Mouse (Mus musculus) kidney, postnatal 14 days (tissue): Measurements from ENCODE around the gene Taf12.

ENCODE experiments used
- DNase-seq: peaks from one replicate; pipeline ENCODE4 v3.0.0; 2022; ENCODE audit warnings: mixed read lengths

Gene Taf12

DNA sequence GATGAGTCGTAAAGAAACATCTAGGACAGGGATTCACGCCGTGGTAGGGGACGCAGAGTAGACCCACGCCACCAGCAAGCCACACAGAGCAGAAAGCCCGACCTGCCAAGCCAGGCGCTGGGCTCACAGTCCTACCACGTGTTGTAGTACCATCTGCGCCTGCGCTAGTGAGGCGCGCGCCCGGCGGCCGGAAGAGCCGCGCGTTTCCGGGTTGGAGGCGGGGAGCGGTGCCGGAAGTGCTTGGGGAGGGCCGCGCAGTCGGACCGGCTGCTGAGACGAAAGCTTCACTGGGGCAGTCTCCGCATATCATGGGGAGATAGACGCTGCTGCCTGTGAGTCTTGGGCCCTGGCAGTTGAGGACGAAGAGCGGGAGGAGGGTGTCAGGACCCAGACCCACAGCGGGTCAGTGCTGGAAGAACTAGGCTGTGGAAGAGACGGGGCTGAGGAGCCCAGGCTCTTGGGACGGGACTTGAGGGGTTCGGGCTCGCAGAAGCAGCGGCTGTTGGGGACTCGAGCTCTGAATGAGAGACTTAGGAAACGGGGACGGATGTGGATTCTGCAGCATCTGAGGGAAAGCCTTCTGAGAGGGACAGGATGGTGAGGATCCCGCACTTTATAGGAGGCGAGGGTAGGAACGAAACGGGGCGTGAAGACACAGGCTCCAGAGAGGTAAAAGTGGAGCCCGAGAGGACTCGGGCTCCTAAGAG is at the start of gene Taf12:
Taf12 (plus strand) TSS at position 220 of the 707 bp plus-strand sequence.
- peak; percentile 96 for DNase-seq

DNA sequence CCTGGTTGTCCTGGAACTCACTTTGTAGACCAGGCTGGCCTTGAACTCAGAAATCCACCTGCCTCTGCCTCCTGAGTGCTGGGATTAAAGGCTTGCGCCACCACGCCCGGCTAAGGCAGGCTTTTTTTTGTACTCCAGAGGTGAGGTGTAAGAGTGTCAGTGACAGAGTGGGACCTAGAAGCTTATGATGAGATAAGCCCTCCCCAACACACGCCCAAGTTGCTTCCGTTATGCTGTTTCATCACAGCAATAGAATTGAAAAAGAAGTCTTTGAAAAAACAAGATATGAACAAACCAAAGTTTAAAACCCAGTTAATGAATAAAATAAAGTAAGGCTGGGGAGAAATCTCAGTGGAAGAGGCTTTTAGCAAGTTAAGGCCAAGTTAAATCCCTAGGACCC is 43.8 kb upstream of the Taf12 start:
- DNase-seq: no peak

DNA sequence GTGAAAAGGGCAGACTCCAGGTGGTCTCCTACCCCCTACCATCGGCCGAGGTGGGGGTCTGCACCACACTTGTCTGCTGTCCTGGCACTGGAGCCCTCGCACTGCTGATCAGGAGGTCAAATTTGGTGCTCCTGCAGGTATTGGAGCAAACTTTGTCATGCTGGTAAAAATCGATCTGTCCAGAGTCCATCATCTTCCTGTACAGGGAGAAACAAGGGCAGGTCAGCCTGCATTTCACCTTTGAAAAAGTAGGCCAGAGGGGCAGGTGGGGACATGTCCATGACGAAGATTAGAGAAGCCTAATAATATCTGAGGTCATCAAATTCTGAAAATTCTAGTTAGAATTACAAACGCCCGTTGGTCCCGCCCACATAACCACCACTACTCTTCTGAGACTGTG is 39.5 kb upstream of the Taf12 start:
- DNase-seq: no peak

DNA sequence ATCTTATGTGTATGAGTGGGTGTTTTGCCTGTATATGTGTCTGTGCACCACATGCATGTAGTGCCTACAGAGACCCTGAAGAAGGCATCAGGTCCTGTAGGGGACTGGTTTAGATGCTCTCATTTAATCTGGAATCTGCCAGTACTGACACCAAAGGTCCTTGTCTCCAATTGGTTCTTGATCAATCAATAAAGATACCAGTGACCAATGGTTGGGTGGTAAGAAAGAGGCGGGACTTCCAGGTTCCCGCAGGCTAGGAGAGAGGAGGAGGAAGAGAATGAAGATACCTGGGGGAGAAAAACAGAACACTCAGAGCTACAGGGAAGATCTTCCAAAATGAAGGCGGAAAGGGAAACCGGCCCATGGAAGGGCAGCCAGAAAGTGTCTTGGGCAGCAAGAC is 35.8 kb upstream of the Taf12 start:
- no peak for DNase-seq

GRCm38 (mm10) chr4:132240367-132240766 is 33.8 kb upstream of the Taf12 start:
- DNase-seq: no peak

DNA sequence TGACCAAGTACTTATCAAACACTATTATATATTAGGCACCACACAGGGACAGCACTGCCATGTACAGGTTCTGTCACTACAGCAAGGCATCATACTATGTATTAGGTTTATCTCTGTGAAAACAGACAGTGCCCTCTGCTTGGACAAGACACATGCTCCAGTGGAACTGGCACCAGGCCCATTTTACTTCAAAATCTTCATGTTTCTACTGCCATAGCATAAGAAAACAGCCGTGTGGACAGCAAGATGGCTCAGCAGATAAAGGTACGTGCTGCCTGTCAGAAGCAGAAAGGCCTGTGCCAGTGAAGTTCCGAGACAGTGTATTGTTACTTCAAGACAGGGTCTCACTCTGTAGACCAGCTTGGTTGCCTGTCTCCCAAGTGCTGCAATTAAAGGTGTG is 33.0 kb upstream of the Taf12 start:
- no peak for DNase-seq

DNA sequence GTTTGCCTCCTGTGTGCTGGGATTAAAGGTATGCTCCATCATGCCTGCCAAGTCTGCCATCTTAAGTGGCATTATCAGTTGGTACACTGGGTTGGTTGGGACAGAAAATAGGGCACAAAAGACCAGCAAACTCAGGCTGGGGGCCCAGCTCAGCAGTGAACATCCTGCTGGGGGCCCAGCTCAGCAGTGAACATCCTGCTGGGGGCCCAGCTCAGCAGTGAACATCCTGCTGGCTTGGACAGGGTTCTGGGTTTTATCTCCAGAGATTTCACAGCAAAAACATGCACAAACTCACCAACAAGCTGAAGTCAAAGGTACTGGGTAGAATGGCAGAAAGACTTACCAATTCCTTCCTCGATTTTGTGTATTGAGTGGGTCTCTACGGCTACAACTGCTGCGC is 28.5 kb upstream of the Taf12 start:
- no peak for DNase-seq

- peak; percentile 34 for DNase-seq
Measured at GRCm38 (mm10) chr4:132247451-132247997, 26.7 kb upstream of the Taf12 start.

DNA sequence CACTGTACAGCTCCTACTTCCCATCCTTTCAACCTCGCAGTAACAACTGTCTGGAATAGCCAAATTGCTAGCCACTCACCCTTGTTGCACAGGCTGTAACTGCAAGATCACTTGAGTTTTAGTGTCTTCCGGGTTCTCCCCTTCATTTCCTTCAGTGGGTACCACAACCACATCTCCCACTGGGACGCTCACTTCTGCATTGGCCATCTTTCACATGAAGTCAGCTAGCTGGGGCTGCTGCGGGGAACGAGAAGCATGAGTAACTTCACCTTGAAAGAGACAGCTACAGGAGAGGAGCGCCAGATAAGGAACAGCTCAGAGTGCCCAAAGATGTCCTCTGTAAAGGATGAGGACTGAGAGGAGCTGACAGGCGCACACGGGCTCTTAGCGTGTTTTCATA is 22.6 kb upstream of the Taf12 start:
- no peak for DNase-seq

DNA sequence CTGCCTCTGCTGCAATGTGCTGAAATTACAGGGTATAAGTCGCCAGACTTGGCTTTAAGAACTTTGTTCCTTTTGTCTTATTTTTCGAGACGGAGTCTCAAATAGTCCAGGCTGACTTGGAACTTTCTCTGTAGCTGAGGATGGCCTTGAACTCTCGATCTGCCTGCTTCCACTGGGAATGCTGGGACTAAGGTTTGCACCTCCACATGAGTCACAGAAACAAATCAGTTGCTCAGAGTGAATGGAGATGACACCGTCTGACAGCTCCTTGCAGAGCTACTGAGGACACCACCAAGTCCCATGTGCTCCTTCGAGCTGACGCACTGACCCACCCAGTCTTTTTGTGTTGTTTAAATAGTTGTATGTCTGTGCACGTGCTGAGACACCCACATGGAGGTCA is 21.0 kb upstream of the Taf12 start:
- no peak for DNase-seq

DNA sequence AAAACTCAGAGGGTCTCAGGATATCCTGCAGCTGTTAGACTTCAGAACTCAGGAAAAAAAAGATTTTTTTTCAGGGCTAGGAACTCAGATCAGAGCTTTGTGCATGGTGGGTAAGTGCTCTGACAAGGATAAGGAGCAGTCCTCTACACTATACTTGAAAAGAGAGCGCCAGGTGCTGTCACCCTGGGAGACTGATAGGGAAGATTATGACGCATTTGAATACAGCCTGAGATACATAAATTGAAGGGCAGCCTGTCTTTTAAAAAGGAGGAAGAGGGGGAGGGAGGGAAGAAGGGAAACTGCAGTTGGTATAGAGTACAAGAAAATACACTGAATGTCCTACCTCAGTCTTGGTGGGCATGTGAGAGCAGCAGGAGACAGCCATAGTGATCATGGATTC is 20.6 kb upstream of the Taf12 start:
- DNase-seq: no peak

DNA sequence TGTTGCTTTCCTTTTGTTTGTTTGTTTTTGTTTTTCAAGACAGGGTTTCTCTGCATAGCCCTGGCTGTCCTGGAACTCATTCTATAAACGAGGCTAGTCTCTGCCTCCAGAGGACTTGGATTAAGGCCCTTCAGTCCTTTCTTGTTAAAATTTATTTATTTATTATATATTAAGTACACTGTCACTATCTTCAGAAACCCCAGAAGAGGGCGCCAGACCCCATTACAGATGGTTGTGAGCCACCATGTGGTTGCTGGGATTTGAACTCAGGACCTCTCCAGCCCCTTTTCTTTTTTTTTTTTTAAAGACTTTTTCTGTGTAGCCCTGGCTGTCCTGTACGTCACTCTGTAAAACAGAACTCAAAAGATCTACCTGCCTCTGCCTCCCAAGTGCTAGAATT is 19.2 kb upstream of the Taf12 start:
- no peak for DNase-seq

GRCm38 (mm10) chr4:132256384-132256783 is 17.8 kb upstream of the Taf12 start:
- no peak for DNase-seq

GRCm38 (mm10) chr4:132259248-132259647 is 14.9 kb upstream of the Taf12 start:
- no peak for DNase-seq

DNA sequence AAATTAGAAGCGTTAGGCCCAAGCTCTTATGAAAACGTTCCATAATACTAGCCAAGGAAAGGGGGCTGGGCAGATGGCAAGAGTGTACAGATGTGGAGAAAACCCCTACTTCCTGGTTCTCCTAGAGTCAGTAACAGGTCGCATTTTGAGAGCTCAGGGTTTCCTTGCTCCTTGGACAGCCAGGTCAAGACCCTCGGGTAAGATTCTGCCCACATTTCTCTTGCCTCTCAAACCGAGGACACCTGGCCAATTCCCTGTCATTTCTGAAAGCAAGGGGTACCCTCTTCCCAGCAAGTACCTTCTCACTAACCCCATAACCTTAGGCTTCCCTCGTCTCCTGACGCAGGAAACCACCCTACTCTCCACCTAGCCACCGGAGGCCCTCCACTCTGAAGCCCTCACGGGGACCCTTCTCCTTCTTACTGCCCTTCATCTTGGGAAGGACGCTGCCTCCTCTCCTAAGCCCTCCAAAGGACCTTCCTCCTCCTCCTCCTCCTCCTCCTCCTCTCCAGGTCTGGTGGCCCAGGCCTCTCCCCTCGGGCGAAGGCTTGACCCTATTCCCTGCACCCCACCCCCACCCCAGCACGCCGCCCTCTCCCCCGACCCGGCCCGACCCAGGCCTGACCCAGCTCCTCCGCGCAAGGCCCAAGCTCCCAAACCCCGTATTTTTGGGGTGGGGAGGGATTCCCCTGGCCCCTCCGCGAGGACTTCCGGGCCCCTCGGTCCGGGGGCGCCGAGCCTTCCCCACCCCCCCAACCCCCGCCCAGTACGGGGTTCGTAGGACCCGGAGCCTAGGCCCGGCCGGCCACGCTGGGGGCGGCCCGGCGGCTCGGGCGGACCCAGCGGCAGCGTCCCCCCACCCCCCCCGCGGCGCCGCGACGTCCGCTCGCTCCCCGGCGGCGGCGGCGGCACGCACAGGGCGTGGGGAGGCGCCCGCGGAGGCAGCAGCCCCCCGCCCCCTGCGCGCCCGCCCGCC is 13.5 kb upstream of the Taf12 start:
- peak; percentile 76 for DNase-seq

DNA sequence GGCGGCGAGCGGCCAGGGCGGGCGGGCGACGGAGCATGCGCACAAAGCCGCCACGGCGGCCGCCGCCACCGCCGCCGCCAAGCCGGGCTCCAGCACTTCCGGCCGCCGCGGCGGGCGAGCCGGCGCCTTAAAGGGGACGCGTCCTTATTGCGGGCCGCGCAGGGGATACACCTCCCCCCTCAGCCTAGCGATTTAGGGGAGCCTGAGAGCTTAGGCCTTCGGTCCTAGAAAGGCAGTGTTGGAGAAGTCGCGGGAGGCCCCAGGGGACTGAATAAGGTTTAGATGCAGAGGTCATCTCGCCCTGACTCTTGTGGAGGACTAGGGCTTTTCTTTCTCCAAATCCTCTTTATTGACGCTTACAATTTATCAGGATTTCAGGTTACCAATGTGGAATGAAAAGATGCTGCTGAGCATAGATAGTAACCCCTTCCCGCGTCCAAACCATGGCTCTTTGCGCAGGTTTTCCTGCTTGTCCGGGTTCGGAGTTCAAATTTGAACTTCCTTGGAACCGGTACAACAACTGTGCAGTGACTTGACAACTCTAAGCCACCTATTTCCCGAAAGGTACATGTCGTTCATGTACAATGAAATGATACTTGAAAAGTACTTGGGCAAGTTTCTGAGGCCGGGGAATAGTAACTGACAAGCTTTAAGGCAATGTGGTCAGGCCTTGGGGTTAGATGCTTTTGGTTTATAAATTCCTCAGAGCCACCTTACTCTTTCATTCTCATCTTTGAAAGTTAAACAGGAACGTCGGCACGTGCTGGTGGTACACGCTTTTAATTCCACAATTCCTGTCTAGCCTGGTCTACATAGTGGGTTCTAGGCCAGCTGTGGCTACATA is 12.4 kb upstream of the Taf12 start, which contains the start of gene Gmeb1:
Gmeb1 (minus strand) TSS at position 89 of the 844 bp plus-strand sequence.
- peak; percentile 87 for DNase-seq

DNA sequence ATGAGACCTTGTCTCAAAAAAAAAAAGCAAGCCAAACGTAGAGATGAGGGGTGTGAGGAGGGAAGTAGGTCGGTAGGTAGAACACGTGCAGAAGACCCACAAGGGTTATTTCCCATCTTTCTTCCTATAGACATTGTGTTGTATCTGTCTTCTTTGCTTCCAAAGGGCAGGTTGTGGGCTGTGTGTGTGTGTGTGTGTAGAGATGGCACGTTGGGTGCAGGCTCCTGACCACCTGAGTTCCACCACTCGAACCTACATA is 11.9 kb upstream of the Taf12 start:
- no peak for DNase-seq

GRCm38 (mm10) chr4:132263313-132263712 is 10.9 kb upstream of the Taf12 start:
- DNase-seq: no peak

- no peak for DNase-seq
Measured at GRCm38 (mm10) chr4:132266835-132267349, 7.3 kb upstream of the Taf12 start.

DNA sequence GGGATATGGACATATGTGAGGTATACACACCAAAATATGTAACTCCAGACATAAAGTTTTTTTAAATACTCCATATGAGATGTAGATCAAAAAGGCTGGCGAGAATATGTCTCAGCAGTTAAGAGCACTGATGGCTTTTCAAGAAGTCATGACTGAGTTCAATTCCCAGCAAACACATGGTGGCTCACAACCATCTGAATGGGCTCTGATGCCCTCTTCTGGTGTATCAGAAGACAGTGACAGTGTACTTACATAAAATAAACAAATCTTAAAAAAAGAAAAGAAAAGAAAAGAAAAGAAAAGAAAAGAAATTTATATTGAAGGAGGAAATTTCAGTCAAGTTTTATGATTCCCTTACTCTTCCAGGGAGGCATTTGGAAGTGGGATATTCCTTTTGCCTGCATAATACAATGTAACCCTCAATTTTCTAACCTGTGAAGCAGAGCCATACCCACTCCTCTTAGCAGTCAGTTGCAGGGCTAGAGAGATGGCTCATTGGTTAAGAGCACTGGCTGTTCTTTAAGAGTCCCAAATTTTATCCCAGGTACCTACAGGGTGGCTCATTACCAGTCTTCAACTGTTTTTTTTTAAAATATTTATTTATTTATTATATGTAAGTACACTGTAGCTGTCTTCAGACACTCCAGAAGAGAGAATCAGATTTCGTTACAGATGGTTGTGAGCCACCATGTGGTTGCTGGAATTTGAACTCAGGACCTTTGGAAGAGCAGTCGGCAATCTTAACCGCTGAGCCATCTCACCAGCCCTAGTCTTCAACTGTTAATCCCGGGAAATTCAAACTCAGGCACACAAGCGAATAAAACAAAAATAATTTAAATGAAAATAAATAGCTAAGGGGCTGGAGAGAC is 5.1 kb upstream of the Taf12 start:
- no peak for DNase-seq

- peak; percentile 90 for DNase-seq
Measured at GRCm38 (mm10) chr4:132269740-132270560, 4.2 kb upstream of the Taf12 start.
